Mouse (Mus musculus) T-helper 17 cell (primary cell): Measurements from ENCODE around the gene Scap.
"Not testable (repeated sequence)": the region's sequence is repeated elsewhere in the genome, so short reads cannot be mapped to it uniquely, and the experiment has no call there.

ENCODE experiments used
- in situ Hi-C, 2 experiments: fragments of 300-600 bp; cut with MboI, MseI; formaldehyde crosslinking; loops; 1 replicate in 1 of 2; 2 replicates in 1 of 2; pipeline ENCODE4 v1.15.1; 2025; ENCODE audit warnings: high pct_unique_total_duplicates in 2 of 2

Gene Scap

DNA sequence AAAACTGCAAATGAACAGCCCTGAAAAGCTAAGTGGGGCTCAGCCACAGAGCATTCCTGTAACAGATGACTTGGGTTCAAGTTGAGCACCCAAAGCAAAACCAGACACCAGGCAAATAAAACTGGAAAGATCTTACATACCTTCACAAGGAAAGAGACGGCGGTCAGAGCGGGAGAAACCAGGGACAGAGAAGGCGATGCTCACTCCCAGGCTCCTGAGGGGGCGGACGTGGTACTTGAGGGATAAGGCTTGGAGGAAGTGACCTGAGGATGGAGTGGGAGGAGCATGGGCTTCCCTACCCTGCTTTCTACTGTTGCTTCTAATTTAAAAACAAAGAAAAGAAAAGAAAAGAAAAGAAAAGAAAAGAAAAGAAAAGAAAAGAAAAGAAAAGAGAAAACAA, 2.7 kb upstream of the Scap start:
- in situ Hi-C loops: no loop called here

DNA sequence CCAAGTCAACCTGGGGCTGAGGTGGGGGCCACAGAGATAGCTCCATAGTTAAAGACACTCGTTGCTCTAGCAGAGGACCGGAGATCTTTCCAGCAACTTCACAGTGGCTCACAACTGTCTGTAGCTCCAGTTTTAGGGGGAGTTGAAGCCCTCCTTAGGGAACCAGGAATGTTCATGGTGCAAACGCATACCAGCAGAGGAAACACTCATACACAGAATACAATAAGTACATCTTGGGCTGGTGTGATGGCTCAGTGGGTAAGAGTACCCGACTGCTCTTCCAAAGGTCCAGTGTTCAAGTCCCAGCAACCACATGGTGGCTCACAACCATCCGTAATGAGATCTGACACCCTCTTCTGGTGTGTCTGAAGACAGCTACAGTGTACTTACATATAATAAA, 2.2 kb upstream of the Scap start:
- in situ Hi-C loops: not testable (repeated sequence)

DNA sequence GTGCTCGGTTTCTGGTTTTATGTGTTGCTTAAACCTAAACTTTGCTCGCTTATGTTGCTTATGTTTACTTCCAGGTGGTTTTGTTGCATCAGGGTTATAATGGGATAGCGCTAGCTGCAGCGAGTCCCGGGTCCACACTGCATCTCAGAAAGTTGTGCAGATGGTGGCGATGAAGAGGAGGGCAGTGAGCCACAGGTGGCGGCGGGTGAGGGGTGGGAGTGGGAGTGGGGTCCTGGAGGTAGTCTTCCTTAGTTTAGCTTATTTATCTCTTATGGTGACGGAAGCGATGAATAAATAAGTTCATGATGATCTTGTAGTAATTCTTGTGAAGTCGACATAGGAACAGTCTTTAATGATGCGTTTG, 790 bp downstream of the Scap start:
- in situ Hi-C loops: no loop called here

DNA sequence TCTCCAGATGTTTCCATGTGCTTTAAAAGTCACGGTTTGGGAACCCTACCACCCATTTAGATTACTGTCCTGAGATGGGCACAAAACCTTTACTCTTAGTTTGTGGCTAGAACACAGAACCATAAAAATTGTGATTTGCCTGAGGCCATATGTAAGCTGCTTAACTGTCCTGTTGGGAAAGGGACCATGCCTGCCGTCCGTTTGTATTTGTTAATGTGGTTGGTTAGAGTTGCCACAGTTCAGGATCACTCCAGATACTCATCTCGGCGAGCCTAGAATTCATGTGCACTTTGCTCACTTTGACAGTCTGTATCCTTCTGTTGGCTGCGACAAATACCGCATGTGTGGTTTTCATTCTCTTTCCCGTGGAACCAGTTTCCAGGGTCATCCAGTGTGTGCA, 1.8 kb downstream of the Scap start:
- in situ Hi-C loops: no loop called here

DNA sequence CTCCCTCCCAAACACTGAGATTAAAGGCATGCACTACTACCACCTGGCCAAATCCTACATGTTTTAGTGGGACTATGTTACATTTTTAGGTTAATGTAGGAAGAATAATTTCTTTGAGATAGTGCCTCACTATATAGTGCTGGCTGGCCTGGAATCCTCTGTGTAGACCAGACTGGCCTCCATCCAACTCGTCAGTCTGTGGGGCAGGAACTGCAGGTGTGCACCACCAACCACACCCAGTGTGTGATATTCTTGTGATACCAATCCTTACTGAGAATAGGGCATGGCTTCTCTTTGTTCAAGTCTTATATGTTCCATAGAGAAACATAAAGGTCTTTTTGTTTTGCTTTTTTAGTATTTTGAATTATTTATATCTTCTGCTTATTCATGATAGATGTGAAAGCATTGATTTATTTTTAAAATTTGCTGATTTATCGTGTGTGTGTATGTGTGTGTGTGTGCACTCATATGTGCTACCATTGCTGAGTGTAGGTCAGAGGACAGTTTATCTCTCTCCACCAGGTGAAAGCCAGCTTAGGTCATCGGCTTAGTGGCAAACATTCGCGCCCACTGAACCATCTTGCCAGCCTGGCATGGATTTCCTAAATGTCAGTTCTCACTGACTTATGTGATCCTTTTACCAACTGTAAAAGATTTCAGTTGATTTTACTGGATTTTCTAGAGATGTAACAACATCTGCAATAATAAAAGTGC, 7.1 kb downstream of the Scap start:
- in situ Hi-C loops: no loop called here

DNA sequence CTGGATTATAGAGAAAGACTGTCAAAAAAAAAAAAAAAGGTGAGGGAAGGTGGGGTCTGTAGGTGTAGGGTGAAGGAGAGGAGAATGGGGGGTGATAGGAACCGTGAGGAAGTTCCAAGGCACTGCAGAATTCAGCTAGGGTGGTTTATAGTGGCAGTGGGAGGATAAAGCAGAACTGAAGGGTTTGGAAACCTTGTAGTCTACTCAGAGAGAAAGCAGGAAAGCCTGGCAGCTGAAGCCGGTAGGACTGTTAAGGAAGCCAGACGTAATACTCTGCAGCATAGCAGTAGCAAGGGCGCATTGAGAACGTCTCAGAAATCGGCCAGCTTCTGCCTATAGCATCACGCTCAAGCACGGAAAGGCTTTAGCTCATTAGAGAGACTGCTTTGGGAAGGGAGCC, 8.9 kb downstream of the Scap start:
- in situ Hi-C loops: no loop called here

DNA sequence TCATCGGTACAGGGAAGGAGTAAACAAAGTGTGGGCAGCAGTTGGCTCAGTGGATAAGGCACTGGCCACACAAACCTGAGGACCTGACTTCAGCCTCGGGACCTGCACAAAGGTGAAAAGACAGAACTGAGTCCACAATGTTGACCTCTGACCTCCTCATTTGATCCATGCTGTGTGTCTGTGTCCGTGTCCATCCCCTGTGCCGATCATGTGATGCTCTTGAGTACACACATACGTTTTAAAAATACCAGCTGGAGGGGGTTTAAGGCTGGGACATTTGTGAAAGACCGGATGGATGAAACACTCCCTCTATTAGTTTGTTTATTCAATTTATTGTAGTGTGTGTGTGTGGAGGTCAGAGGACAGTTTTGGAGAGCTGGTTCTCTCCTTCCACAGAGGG, 10.7 kb downstream of the Scap start:
- in situ Hi-C loops: no loop called here

DNA sequence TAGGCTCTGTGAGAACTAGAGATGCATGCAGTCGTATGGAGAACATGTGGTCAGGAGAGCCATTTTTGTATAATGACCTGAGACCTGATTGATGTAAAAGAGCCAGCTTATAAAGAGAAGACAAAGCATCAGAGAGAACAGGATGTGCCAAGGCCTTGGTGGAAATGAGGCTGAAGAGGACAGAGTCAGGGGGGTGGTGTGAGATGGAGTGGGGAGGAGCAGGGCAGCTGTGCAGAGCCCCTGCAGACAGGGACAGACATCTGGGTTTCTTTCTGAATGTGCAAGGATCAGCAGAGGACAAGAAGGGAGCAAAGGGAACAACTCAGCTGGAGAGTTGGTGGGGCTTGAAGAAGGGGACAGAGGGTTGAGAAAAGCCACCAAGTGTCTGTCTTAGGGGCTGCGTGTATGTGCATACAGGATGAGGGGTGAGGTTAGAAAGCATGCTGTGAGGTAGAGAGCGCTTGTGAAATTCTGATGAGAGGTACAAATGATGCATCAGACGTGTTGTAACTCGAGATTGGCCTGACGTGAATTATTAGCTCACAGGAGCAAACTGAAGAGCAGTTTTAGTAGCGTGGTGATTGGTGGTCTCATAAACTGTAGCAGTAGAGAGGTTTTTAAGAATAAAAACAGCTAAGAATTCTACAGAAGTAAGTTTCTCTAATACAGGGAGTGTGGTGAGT, 12.1 kb downstream of the Scap start:
- in situ Hi-C loops: loop anchor here in 1 of 2 experiments (5.0 kb wide), 1 partner anchor 47 kb away; no protein-coding TSS in a partner anchor

DNA sequence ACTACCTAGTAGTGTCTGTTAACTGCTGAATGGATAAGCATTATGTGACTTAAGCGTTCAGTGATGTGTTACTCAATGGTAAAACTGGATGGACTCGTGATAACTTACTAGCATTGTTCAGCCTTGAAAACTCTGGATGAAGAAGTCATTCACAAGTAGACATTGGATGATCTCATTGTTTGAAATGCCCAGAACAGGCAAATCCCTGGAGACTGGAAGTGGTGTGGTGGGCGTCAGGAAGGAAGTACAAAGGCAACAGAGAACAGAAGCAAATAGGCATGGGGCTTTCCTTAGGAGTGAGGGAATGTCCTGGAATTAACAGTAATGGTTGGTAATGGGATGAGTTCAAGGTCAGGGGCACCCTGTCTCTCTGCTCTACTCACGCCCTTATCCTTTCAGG, 15.8 kb downstream of the Scap start:
- in situ Hi-C loops: loop anchor here in 1 of 2 experiments (5.0 kb wide), 1 partner anchor 43 kb away; no protein-coding TSS in a partner anchor

DNA sequence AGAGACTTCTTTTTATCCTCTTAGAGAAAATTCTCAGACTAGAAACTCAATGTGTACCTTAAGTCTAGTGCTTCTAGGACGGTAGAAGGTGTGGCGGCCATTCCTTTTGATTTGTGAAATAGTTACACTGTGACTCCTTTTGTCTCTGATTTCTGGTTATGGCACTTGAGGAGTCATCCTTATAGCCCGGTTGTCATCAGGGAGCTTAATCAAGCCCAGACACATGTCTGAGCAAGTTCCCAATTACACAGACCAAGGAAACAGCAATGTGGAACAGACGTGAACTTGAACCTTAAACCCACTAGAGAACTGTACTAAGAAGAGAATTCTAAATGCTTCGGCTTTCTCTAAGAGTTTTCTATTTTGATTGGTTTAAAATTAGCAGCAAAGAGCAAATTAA, 17.1 kb downstream of the Scap start:
- in situ Hi-C loops: no loop called here

DNA sequence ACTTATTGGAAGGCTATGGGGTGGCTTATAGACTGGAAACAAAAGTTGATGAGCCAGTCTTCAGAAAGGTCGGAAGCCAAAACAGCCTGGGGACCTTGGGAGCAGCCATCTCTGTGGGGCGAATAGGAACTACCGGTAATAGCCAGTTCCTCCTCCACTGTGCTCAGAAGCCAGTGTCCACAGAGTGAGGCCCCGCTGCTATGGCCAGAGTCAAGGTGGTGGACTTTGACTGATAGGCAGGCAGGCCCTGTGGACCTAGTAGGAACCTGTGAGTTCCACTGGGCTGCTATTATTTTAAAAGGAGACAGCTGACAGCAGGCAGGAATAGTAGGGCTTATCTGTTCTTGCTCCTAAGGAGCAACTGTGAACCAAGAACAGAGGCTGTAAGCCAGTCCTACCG, 17.5 kb downstream of the Scap start:
- in situ Hi-C loops: no loop called here

DNA sequence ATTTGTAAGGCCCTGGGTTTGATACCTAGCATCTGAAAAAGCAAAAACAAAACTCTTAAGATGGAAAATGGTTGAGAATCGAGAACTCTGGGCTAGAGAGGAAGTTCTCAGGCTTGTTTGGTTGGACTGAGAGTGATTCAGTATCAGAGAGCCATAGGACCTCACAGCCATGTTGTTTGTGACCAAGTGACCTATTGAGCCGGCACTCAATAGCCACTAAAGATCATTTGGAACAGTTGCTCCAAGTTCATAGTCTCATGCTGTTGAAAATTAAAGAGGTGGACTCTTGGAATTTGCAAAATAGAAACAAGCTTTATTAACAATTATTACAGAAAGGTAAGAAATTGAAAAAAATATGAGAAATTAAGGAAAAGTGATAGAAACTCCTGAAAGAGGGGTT, 18.3 kb downstream of the Scap start:
- in situ Hi-C loops: no loop called here

DNA sequence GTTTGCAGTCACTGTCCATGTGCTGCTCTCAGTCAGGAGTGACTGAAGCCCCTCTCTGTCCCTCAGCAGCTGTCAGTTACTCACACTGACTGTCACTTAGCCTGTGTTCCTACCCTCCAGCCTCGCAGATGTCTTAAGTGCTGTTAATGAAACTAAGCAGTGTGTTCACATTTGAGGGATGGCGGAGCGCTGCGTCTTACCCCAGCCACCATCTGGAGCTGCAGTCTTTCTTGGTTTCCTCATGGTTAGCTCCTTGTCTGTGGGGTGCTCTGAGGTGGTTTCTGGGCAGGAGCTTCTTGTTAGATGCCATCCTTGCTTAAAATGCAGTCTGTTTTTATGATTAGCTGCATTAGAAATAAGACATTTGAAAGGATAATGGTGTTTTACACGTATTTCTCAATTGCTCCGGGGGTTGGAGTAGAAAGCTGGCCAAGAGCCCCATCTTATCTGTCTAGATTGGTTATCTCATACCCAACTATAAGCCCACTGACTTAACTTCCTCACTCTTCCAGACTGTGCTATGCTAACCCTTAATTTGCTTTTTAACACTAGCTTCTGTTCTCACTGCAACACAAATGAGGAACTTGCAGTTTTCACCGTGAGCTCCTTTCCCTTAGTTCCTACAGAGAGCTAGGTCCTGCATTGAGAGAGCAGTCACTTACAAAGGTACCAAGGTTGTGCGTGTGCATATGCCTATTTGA, 19.0 kb downstream of the Scap start:
- in situ Hi-C loops: no loop called here

DNA sequence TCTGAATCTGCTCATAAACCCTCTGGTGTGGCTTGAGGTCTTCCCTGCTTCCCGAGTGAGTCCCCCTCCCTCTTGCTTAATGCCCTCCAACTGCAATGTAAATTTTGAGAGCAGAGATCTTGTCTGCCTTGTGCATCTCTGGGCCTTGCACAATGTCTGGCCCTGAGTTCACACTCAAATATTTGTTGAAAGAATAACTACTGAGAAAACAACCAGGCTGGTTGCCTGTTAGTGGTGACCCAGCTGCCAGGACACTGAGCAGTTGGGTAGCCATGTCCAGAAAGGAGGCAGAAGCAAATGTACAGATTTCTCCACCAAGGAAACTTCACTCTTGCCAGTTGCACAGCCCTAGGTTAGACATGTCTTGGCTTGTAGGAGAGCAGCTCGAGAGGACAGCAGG, 25.3 kb downstream of the Scap start:
- in situ Hi-C loops: no loop called here

DNA sequence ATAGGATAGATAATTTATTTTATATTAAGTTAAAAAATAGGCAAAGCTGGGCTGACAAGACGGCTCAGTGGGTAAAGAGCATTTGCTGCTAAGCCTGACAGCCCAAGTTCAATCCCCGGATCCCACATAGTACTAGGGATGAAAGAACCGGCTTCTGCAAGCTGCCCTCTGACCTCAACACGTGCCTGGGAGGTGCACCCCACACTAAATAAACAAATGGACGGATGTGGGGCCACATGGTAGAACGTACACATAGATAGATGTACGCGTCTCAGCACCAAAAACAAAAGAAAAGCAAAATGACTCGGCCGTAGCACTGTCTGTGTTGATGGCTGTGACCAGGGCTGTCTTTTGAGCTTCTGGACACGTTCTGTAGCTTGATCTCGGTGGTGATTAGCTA, 28.2 kb downstream of the Scap start:
- in situ Hi-C loops: no loop called here

DNA sequence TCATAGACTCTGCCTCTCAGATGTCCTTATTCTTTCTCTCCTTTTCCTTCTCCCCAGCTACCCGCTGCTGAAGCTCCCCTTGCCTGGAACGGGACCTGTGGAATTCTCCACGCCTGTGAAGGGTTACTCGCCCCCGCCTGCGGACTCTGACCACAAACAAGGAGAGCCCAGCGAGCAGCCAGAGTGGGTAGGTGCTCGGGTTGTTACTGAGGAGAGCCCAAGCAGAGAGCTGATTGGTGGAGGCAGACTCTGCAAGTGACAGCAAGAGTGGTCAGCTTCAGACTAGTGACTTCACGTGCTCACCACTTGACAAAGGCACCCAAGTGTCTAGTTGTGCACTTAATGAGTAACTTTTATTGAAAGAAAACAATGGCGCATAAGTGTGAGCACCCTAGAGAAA, 29.2 kb downstream of the Scap start:
- in situ Hi-C loops: no loop called here

DNA sequence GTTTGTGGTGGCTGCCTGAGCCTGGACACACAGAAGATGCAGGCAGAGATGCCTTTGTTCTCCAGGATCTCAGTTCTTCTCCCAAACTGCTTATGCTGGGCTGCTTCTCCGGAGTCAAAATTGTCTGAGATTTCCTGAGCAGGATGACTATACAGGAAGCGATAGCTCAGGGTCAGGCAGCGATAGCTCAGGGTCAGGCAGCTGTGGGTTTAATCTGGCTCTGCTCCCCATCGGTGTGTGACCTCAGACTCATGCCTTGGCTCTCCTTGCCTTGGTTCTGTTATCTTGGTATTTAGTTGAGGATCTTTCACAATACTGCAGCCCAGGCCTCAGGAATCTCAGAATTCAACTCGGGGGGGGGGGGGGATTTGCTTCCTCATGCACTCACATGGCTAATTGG, 33.7 kb downstream of the Scap start:
- in situ Hi-C loops: no loop called here

DNA sequence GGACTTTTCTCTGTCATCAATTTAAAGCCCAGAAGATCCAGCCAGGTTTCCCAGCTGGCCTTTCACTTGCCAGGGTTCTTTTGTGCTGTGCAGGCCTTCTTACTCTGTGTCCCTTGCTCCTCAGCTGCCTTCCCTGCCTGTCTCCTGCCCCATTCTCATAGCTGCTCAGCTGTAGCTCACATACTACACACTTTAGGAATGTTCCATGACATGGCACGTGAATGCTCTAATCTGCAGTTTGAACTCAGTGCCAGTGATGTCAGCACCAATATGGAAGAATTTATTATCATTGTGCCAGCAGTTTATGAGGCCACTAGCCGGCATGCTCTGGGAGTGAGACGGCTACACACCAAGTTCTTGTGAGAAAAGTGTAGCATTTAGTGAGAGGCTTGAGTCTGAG, 36.8 kb downstream of the Scap start:
- in situ Hi-C loops: no loop called here

DNA sequence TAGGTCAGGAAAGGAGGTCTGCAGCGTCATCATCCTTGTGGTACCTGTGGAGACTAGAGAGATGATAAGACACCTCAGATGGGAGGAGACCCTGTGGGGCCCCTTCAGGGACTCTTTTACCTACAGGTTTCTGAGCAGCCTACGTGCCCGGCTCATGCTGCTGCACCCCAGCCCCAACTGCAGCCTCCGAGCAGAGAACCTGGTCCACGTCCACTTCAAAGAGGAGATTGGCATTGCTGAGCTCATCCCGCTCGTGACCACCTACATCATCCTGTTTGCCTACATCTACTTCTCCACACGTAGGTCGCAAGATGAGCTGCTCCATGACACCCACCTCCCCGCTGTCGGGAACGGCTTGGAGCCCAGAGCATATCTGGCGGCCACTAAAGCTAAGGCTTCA, 40.8 kb downstream of the Scap start:
- in situ Hi-C loops: no loop called here

DNA sequence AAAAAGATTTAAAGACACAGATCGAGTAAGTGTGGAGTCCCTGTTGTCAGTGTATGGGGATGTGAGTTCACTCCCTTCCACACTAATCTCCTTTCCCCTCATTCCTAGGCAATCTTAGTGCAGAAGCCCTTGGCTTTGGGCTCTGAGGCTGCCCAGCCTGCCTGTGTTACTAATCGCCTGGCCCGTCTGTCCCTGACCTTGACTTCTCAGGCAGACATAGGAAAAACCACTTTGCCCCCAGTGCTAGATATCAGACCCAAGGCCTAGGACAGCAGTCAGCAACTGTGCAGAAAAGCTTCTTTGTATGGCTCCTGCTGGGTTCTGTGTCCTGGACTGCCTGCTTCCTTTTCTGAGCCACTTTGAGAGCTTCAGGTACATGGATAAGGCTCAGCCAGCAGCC, 42.6 kb downstream of the Scap start:
- in situ Hi-C loops: no loop called here

DNA sequence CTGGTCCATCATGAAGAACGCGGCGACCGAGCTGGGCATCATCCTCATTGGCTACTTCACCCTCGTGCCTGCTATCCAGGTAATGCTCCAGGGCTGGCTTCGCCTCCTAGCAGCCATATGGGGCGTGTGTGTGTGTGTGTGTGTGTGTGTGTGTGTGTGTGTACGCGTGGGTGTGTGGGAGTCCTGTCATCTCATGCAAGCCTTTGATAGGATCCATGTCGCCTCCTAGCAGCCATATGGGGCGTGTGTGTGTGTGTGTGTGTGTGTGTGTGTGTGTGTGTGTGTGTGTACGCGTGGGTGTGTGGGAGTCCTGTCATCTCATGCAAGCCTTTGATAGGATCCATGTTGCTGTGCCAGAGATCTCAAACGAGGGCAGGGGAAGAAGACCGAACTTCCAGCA, 44.6 kb downstream of the Scap start:
- in situ Hi-C loops: not testable (repeated sequence)

DNA sequence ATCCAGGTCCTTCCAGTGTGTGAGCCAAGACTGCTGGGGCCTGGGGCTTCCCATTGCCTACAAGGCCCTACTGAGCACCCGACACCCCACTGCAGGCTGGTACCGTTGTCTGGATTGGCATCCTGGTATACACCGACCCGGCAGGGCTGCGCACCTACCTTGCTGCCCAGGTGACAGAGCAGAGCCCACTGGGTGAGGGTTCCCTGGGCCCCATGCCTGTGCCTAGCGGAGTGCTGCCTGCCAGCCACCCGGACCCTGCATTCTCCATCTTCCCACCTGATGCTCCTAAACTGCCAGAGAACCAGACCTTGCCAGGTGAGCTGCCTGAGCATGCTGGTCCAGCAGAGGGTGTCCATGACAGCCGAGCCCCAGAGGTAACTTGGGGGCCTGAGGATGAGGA, 46.3 kb downstream of the Scap start:
- in situ Hi-C loops: no loop called here

DNA sequence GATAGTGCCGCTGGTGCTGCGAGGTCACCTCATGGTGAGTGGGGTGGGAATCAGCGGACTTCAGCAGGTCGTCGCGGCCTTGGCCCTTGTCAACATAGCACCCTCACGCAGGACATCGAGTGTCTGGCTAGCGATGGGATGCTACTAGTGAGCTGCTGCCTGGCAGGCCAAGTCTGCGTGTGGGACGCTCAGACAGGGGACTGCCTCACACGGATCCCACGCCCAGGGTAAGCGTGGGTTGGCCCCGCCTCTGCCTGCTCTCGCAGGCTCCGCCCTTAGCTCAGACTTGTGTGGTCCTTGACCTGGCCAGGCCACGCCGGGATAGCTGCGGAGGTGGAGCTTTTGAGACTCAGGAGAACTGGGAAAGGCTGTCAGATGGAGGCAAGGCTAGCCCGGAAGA, 47.6 kb downstream of the Scap start:
- in situ Hi-C loops: no loop called here
